Mouse (Mus musculus) spleen, adult 2 months (tissue): ENCODE measurements around the gene H2-T22. TPM values are rescaled to one million over a fixed set of nuclear protein-coding genes. Genes with fewer than 3 reads are reported as not detected.
A peak's percentile ranks its signal among the peaks of the same experiment; 100 is the strongest.

ENCODE experiments used
- DNase-seq, 2 experiments: peaks; one replicate each; pipeline versions ENCODE4 v3.0.0 to v3.0.0-alpha.2; 2012 to 2021; ENCODE audit warnings: low spot score in 2 of 2, low read depth in 1 of 2
- H3K27ac ChIP-seq: fragments of 200-500 bp; 2 replicates; pipeline ENCODE4 v1.5.1; 2012; ENCODE audit warnings: low read length, inconsistent platforms; ENCODE audit not compliant: insufficient read depth
- H3K27me3 ChIP-seq: fragments of 200-500 bp; 2 replicates; pipeline ENCODE4 v1.6.1; 2012; ENCODE audit warnings: mild to moderate bottlenecking, moderate library complexity, low read length, inconsistent platforms; ENCODE audit not compliant: control insufficient read depth, insufficient read depth
- H3K36me3 ChIP-seq: fragments of 200-500 bp; 2 replicates; pipeline ENCODE4 v1.6.1; 2012; ENCODE audit warnings: mild to moderate bottlenecking, low read length, inconsistent platforms; ENCODE audit not compliant: control insufficient read depth, insufficient read depth
- H3K4me1 ChIP-seq: fragments of 200-500 bp; 2 replicates; pipeline ENCODE4 v1.6.1; 2011; ENCODE audit warnings: inconsistent platforms; ENCODE audit not compliant: control insufficient read depth, insufficient read depth, insufficient read length
- H3K4me3 ChIP-seq: fragments of 200-500 bp; 2 replicates; pipeline ENCODE4 v1.5.1; 2011; ENCODE audit warnings: mild to moderate bottlenecking, inconsistent platforms; ENCODE audit not compliant: insufficient read depth, insufficient read length; ENCODE audit errors: extremely low read depth
- CTCF ChIP-seq: fragments of 200-500 bp; IDR thresholded peaks from 2 replicates; pipeline ENCODE4 v1.5.1; 2011; ENCODE audit warnings: mild to moderate bottlenecking, inconsistent platforms; ENCODE audit not compliant: insufficient read depth, insufficient read length, insufficient replicate concordance; ENCODE audit errors: extremely low read depth
- POLR2A ChIP-seq: fragments of 200-500 bp; IDR thresholded peaks from 2 replicates; pipeline ENCODE4 v1.6.1; 2011; ENCODE audit warnings: low read depth, low read length, inconsistent platforms
- WGBS: fragments of 180-500 bp; shearing (Covaris S2); methylation state at CpG from one replicate; pipeline ENCODE4 v1.1.7; 2018; 5-methylcytosine and 5-hydroxymethylcytosine counted together
- polyA plus RNA-seq: library from polyadenylated mRNA; depleted of rRNA; stranded (reverse); fragments of >200 nt; gene quantifications from 2 replicates; pipeline ENCODE4 v1.2.3, GENCODE M21; 2012; rRNA removed

The H2-T22 gene
- polyA plus RNA-seq, 1 experiment: 60.3 TPM

- DNase-seq: no peak
- Histone ChIP-seq H3K36me3 (no peaks in the 10 kb centered on the region), H3K4me1 (peaks cover 7% of the 10 kb centered on the region; the same call in 1 of the 2 replicates), H3K27me3 (no peaks in the 10 kb centered on the region), H3K27ac (peak overlapping the region; percentile 36; the same call in 1 of the 2 replicates), H3K4me3 (peak overlapping the region; percentile 65)
- TF ChIP-seq CTCF (no peak), POLR2A (no peak)
- WGBS: 1% methylated on average over 14 of the region's 14 CpGs
Measured at GRCm38 (mm10) chr17:35994879-35995240, 47.7 kb downstream of the H2-T22 start.

DNA sequence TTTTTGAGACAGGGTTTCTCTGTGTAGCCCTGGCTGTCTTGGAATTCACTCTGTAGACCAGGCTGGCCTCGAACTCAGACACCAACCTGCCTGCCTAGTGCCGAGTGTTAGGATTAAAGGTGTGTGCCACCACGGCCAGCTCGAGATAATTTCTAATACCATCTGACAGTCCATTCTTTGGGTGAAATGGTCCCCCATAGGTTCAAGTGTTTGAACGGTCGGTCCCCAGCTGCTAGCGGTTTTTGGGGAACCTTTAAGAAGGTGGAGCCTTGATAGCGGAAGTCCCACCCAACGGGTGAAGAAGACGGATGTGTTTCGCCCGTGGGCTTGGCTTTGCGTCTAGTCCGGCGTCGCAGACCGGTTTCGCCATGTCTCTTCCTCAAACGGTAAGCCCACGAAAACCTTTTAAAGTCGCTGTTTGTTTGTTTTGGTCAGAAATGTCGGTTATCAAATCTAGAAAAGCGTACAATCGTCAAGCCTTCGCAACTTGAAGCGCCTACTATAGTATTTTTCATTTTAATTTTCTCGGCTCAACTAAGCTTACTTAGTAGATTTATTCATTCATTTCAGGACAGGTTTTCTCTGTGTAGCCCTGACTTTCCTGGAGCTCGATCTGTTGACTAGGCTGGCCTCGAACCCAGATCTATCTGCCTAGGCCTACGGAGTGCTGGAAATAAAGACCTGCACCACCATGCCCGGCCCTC lies 48.2 kb downstream of the H2-T22 start:
- peaks cover 6% of the 10 kb centered on the region; the same call in 1 of the 2 replicates for H3K4me1 ChIP-seq
- WGBS: 2% methylated on average over 31 of the region's 31 CpGs
- H3K36me3 ChIP-seq: no peaks in the 10 kb centered on the region
- no peaks in the 10 kb centered on the region for H3K27me3 ChIP-seq
- peak overlapping the region; percentile 46 for H3K27ac ChIP-seq
- peak overlapping the region; percentile 65 for H3K4me3 ChIP-seq
- TF ChIP-seq CTCF: no peak
- TF ChIP-seq POLR2A: peak; percentile 75; the same call in 1 of the 2 replicates
- DNase-seq: peak; percentile 76 to 82

DNA sequence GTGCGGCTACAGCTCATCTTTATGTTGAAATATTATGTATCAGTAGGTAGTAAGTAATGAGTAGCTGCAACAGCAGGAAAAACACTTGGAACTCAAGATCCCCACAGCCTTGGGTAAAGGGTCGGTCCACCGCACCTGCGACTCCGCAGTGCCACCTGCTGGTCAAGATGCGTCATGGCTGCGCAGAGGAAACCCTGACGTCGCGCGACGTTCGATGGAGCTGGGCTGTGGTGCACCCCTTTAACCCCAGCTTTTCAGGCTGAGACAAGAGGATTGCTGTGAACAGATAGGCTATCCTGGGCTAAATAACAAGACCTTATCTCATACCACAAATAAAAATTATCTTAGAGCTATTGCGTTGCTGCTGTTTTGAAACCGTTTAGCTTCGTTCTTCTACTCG lies 48.9 kb downstream of the H2-T22 start:
- Histone ChIP-seq H3K36me3 (peaks cover 2% of the 10 kb centered on the region; the same call in 1 of the 2 replicates), H3K4me1 (peaks cover 6% of the 10 kb centered on the region; the same call in 1 of the 2 replicates), H3K4me3 (no peak overlapping the region), H3K27ac (no peak overlapping the region), H3K27me3 (no peaks in the 10 kb centered on the region)
- WGBS: 1% methylated on average over 17 of the region's 17 CpGs
- TF ChIP-seq CTCF: peak; percentile 100
- TF ChIP-seq POLR2A: no peak
- peak; percentile 73 to 74 for DNase-seq

DNA sequence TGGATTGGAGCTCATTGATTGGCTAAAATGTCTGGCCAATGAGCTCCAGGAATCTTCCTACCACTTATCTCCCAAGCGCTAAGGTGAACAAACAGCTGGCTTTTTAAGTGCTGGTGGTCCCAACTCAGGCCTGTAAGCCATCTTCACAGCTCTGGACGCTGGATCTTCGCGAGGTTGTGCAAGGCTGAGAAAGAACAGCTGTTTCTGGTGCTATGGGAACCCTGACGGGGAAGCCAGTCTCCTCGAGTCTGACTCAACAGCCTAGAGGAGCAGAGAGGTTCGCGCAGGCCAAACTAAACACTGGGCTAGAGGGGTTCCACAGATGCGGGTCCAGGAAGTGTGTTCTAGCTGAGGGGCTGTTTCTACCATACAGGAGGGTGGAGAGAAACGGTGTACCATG lies 50.8 kb downstream of the H2-T22 start:
- no peak for DNase-seq
- H3K36me3 ChIP-seq: peaks cover 14% of the 10 kb centered on the region
- WGBS: 57% methylated on average over 10 of the region's 10 CpGs
- no peaks in the 10 kb centered on the region for H3K27me3 ChIP-seq
- H3K4me1 ChIP-seq: peaks cover 3% of the 10 kb centered on the region; the same call in 1 of the 2 replicates
- H3K4me3 ChIP-seq: no peak overlapping the region
- TF ChIP-seq POLR2A (no peak), CTCF (no peak)
- no peak overlapping the region for H3K27ac ChIP-seq

Other genes starting within 250 kb of the H2-T22 start
- 3.7 and 5.1 TPM in 2 replicates for gene Ier3, start 221.1 kb downstream of the H2-T22 start, polyA plus RNA-seq
- 29.9 and 35.8 TPM in 2 replicates for gene Flot1, start 219.5 kb downstream of the H2-T22 start, polyA plus RNA-seq
- gene Tubb5, start 204.4 kb downstream of the H2-T22 start, polyA plus RNA-seq: 305 and 404 TPM in 2 replicates
- gene Mdc1, start 201.2 kb downstream of the H2-T22 start, polyA plus RNA-seq: 10.8 and 11.6 TPM in 2 replicates
- 58.5 and 84.2 TPM in 2 replicates for gene Nrm, start 181.4 kb downstream of the H2-T22 start, polyA plus RNA-seq
- 144 and 155 TPM in 2 replicates for gene Ppp1r18, start 177.2 kb downstream of the H2-T22 start, polyA plus RNA-seq
- 79.1 and 85.7 TPM in 2 replicates for gene Dhx16, start 162.9 kb downstream of the H2-T22 start, polyA plus RNA-seq
- gene 2310061I04Rik, start 145.3 kb downstream of the H2-T22 start, polyA plus RNA-seq: 35.4 and 39.9 TPM in 2 replicates
- 24.3 and 34.8 TPM in 2 replicates for gene Atat1, start 132.7 kb downstream of the H2-T22 start, polyA plus RNA-seq
- gene Mrps18b, start 126.4 kb downstream of the H2-T22 start, polyA plus RNA-seq: 39.5 and 45.1 TPM in 2 replicates
- gene Ppp1r10, start 126.3 kb downstream of the H2-T22 start, polyA plus RNA-seq: 26.1 and 27.1 TPM in 2 replicates
- 65.1 and 79.6 TPM in 2 replicates for gene Abcf1, start 73.0 kb downstream of the H2-T22 start, polyA plus RNA-seq
- 28.9 and 33.9 TPM in 2 replicates for gene Gnl1, start 62.9 kb downstream of the H2-T22 start, polyA plus RNA-seq
- gene Prr3, start 62.5 kb downstream of the H2-T22 start, polyA plus RNA-seq: 19.3 and 24.3 TPM in 2 replicates
- gene H2-T24, start 22.2 kb downstream of the H2-T22 start, polyA plus RNA-seq: 19.1 and 19.2 TPM in 2 replicates
- gene H2-T23, start 9.9 kb downstream of the H2-T22 start, polyA plus RNA-seq: 344 and 382 TPM in 2 replicates
- gene Gm6034, start 214 bp upstream of the H2-T22 start, polyA plus RNA-seq: 0.08 and 0.22 TPM in 2 replicates
- 0.08 and 0.19 TPM in 2 replicates for gene Gm11127, start 15.6 kb upstream of the H2-T22 start, polyA plus RNA-seq
- 0.43 and 0.44 TPM in 2 replicates for gene Gm19684, start 78.9 kb upstream of the H2-T22 start, polyA plus RNA-seq
- not detected in 2 replicates for gene Gm7030, start 86.7 kb upstream of the H2-T22 start, polyA plus RNA-seq
- 0.15 TPM in 1 of 2 replicates, not detected in the other for gene Gm8909, start 125.8 kb upstream of the H2-T22 start, polyA plus RNA-seq
- gene H2-T3, start 147.5 kb upstream of the H2-T22 start, polyA plus RNA-seq: not detected in 2 replicates
- gene Rpp21, start 215.3 kb upstream of the H2-T22 start, polyA plus RNA-seq: 59.9 and 79.2 TPM in 2 replicates
- 16.3 and 19.7 TPM in 2 replicates for gene Trim39, start 229.5 kb upstream of the H2-T22 start, polyA plus RNA-seq
- not detected in 2 replicates for gene H2-M10.2, start 243.7 kb upstream of the H2-T22 start, polyA plus RNA-seq